Mouse (Mus musculus) sigmoid colon, adult 10 weeks (tissue): ENCODE data around the gene Cwc15. TPM values are rescaled to one million over a fixed set of nuclear protein-coding genes. Genes with fewer than 3 reads are reported as not detected.

ENCODE experiments used
- polyA plus RNA-seq: library from polyadenylated mRNA; stranded (reverse); fragments of 350-450 nt; fragmentation: Illumina TruSeq; extraction: RNeasy Lipid Tissue Mini Kit (QIAGEN cat#74804); gene quantifications from one replicate; pipeline ENCODE4 v1.2.3, GENCODE M21; 2014; ENCODE audit warnings: low read depth, low replicate concordance

The Cwc15 gene
- polyA plus RNA-seq: 239 TPM

DNA sequence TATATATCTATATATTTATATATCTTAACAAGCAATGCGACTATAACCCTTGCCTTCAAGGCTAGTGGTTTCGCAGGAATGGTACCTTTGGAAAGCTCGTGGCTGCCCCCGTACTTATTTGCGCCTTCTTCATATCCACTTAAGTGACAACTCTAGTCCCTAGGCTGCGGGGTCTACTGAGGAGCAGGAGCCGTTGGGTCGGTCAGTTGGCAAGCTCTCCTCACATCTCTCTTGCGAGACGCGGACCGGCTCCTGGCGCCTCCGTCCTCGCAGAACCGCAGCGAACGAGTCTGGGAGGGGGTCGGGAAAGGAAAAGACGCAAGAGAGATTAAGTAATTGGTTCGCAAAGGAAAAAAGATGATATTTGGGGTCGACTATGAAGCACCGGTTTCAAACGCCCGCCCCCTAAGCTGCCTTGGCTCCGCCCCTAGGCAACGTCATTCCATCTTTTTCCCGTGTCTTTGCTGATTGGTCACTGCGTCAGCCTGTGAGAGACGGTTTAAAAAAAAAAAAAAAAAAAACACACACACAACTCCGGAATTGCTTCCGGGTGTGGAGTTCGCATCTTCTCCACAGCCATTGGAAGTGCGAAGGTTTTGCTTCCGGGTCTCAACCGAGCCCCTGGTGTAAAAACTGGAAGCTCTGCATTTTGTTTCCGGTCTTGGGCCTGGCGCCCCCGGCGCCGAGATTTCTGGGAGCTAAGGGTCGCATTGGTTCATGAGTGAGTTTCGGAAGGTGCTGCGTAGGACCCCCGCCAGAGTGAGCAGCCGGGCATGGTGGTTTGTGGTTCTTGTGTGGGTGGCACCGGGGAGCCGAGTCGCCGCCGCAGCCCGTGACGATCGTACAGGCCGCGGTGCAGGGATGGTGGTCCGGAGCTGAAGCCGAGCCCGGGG is at the start of gene Cwc15, which contains the start of gene Kdm4d:
Gene Cwc15 (plus strand): TSS at position 595 of the 893 bp plus-strand sequence.
Gene Kdm4d (minus strand): TSS at position 460 of the 893 bp plus-strand sequence.

Other genes starting within 250 kb of the Cwc15 start
- gene Sesn3, start 225.6 kb upstream of the Cwc15 start, polyA plus RNA-seq: 27.9 TPM
- gene Endod1, start 119.1 kb upstream of the Cwc15 start, polyA plus RNA-seq: 181 TPM
- not detected for gene Kdm4d, start 135 bp upstream of the Cwc15 start, polyA plus RNA-seq
- gene Amotl1, start 144.4 kb downstream of the Cwc15 start, polyA plus RNA-seq: 8.5 TPM
- 4.0 TPM for gene Piwil4, start 240.1 kb downstream of the Cwc15 start, polyA plus RNA-seq